Mouse (Mus musculus): ENCODE measurements around the gene Shc3.

Gene Shc3

GRCm38 (mm10) chr13:51482786-51483185, 86.4 kb downstream of the Shc3 start:
- DNase-seq (ENCODE audit: low read depth, low spot score) = no peak

DNA sequence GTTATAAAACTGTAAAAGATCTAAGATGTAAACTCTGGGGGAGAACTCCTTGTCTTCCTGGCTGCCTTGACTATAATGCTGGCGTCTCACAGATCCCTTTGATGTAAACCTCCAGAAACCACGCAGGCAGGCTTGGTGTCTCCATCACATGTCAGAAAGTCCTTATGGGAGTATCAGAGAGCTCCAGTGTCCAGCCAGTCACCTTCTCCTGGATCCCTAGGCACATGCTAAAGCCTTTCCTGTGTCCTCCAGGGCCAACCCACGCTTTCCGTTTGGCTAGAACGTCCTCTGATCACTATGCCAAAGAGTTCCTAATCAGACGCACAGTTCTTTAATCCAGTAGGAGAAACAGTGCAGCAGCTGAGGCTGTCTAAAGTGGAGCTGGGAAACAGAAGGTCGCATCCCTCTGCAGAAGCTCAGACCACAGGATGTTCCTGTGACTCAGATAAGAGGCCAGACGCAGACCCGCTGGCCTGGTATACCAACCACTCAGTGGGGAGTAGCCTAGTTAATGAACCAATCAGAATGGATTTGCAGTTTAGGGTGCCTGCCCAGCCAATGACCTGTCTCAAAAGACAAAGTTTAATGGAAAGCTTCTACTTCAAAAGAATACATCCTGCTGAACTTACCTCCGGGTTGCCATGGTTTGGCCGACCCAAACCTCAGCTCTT, 88.7 kb downstream of the Shc3 start:
- no peak for DNase-seq (ENCODE audit: low read depth, low spot score)

- DNase-seq (ENCODE audit: low read depth, low spot score) = no peak
Measured at GRCm38 (mm10) chr13:51479826-51480225, 89.4 kb downstream of the Shc3 start.

- DNase-seq (ENCODE audit: low read depth, low spot score) = no peak
Measured at GRCm38 (mm10) chr13:51476991-51477390, 92.2 kb downstream of the Shc3 start.

DNA sequence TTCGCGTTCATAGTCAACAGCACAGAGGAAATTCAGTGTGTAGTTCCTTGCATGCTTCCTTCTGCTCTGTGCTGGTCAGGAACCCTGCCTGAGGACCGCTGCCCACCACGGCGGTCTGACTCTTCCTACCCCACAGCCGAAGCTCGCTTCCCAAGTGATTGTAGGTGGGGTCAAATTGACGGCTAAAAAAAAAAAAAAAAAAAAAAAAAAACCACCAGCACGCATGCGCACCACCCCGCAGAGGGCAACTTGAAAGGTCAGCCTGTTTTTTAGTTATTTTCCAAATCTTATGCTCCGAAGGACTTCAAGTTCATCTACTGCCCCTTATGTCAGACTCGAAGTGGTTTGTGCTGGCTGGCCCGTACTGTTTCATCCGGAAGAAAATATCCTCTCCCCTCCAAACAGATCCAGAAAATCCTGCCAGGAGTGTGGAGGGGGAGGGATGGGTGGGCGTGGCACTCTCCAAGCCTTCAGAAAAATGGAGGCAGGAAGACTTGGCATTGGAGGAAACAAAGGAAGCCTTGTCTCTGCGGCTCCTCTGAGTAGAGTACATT, 100.4 kb downstream of the Shc3 start:
- DNase-seq (ENCODE audit: low read depth, low spot score) = no peak

GRCm38 (mm10) chr13:51466117-51466841, 102.9 kb downstream of the Shc3 start:
- DNase-seq (ENCODE audit: low read depth, low spot score) = no peak

- DNase-seq (ENCODE audit: low read depth, low spot score) = no peak
Measured at GRCm38 (mm10) chr13:51464294-51464693, 104.9 kb downstream of the Shc3 start.

DNA sequence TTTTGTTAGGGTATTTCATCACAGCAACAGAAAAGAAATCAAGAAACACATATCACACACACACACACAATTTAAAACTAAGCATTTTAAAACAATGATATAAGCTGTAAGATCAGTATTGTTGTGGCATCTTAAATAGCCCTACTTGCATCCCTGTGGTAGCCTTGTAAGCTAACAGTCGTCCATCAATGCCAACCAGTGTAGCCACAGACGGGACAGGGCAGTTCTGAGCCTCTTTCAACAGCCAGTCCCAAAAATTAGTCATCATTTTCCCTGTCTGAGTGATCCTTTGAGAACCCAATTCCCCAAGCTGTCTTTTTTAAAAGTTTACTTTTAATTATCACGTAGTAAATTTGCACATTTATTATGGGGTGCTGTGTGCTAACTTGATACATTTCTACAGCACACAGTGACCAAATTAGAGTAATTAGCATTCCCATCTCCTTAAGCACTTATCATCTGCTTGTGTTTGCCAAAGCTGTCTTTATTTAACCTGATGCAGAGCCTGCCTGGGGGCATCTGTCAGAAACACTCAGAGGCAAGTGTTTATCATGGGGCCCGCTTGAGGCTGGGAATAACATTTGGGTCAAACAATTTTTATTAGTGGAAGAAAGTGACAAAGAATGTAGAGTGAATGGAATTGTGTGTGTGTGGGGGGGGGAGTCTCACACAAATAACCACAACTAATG, 112.9 kb downstream of the Shc3 start:
- DNase-seq (ENCODE audit: low read depth, low spot score) = no peak

- no peak for DNase-seq (ENCODE audit: low read depth, low spot score)
Measured at GRCm38 (mm10) chr13:51446550-51446949, 122.7 kb downstream of the Shc3 start.

GRCm38 (mm10) chr13:51442922-51443321, 126.3 kb downstream of the Shc3 start:
- no peak for DNase-seq (ENCODE audit: low read depth, low spot score)

- no peak for DNase-seq (ENCODE audit: low read depth, low spot score)
Measured at GRCm38 (mm10) chr13:51437105-51438085, 131.8 kb downstream of the Shc3 start.

- no peak for DNase-seq (ENCODE audit: low read depth, low spot score)
Measured at GRCm38 (mm10) chr13:51435146-51435545, 134.1 kb downstream of the Shc3 start.

DNA sequence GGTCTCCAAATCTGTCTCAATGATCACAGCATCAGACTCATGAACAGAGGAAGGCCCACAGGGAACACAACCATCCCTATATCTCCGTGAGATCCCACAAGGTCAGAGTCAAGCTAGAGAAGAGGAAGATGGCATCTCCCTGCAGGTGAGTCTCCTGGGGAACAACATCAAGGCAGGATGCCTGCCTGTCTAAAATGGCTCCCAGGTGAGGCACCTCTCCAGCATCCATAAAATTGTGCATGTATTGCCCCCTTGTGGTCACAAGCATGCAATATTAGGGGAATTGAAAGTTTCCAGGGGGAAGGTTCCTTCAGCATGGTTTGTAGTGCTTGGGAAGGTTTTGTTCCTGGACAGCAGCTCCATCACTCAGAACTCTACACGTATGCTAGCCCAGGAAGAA, 134.8 kb downstream of the Shc3 start:
- DNase-seq (ENCODE audit: low read depth, low spot score) = no peak

GRCm38 (mm10) chr13:51433371-51433770, 135.8 kb downstream of the Shc3 start:
- no peak for DNase-seq (ENCODE audit: low read depth, low spot score)

GRCm38 (mm10) chr13:51425662-51426443, 143.4 kb downstream of the Shc3 start:
- no peak for DNase-seq (ENCODE audit: low read depth, low spot score)

DNA sequence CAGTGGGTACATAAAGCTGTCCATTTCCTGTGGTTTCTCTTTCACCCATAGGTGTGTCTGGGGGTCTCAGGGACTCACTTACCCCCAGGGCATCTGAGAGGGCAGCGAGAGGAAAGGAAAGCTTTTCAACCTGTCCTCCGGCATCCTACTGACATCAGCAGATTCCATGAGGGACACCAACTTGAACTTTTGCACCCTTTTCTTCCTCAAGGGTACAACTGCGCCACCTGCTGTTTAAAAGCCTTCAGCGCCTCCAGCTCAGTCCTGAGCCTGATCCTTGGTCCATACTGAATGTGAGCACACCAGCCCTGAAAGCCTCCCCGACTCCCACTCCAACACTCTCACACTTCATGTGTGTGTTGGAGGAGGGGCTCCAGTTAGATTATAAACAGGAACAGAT, 144.6 kb downstream of the Shc3 start:
- peak; percentile 38 for DNase-seq (ENCODE audit: low read depth, low spot score)

GRCm38 (mm10) chr13:51423647-51424046, 145.6 kb downstream of the Shc3 start:
- no peak for DNase-seq (ENCODE audit: low read depth, low spot score)

DNA sequence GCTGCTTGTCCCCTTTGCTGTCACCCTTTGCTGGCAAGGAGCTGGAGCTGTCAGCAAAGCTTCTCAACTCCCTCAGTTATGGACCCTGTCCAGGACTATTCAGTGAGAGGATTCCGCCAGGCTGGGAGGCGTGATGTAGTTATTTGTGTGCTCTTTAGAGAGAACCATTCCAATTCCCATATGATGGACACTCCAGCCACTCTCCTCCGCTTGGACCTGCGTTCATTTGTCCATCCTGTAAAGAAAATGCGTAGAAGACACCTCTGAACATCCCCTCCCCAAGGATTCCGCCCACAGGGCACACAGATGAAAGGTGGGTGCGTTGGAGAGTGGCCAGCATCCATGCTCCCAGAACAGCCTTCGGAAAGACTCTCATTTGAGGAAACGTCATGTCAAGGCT, 148.4 kb downstream of the Shc3 start:
- DNase-seq (ENCODE audit: low read depth, low spot score) = no peak

GRCm38 (mm10) chr13:51419501-51419900, 149.7 kb downstream of the Shc3 start:
- no peak for DNase-seq (ENCODE audit: low read depth, low spot score)

DNA sequence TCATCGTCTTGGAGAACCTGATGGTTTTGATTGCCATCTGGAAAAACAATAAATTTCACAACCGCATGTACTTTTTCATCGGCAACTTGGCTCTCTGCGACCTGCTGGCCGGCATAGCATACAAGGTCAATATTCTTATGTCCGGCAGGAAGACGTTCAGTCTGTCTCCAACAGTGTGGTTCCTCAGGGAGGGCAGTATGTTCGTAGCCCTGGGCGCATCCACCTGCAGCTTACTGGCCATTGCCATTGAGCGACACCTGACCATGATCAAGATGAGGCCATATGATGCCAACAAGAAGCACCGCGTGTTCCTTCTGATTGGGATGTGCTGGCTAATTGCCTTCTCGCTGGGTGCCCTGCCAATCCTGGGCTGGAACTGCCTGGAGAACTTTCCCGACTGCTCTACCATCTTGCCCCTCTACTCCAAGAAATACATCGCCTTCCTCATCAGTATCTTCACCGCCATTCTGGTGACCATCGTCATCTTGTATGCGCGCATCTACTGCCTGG, 150.2 kb downstream of the Shc3 start:
- no peak for DNase-seq (ENCODE audit: low read depth, low spot score)

Data from CD4-positive helper T cell, adult 2 months (primary cell).